Mouse (Mus musculus): ENCODE data around the gene Slc10a6. TPM values are rescaled to one million over a fixed set of nuclear protein-coding genes. Genes with fewer than 3 reads are reported as not detected.

Gene Slc10a6
- polyA plus RNA-seq, 1 experiment from 2014 or later, result 0.20 TPM

- H3K27me3 ChIP-seq (replicated peaks), result no peaks in the 10 kb centered on the region
- peaks cover 40% of the 10 kb centered on the region for H3K4me1 ChIP-seq (replicated peaks)
- H3K9me3 ChIP-seq (replicated peaks), result no peaks in the 10 kb centered on the region
- no peak overlapping the region for H3K4me2 ChIP-seq
- no peak overlapping the region for H3K9ac ChIP-seq
- peak overlapping the region; percentile 87 for H3K27ac ChIP-seq (ENCODE audit: poor library complexity, severe bottlenecking)
- peaks cover 6% of the 10 kb centered on the region; the same call in 1 of the 2 replicates for H3K36me3 ChIP-seq
- 82% methylated on average over 14 of the region's 14 CpGs for WGBS
- no peak; the same call in 1 of the 2 replicates for ATAC-seq (ENCODE audit: insufficient number of reproducible peaks, low FRiP score)
- H3K4me3 ChIP-seq, result no peak overlapping the region
Measured at GRCm38 (mm10) chr5:103596467-103597146, 32.6 kb downstream of the Slc10a6 start.

GRCm38 (mm10) chr5:103595394-103596226, 33.6 kb downstream of the Slc10a6 start:
- Histone ChIP-seq H3K4me1 (replicated peaks) (peaks cover 40% of the 10 kb centered on the region), H3K4me2 (no peak overlapping the region), H3K27ac (ENCODE audit: poor library complexity, severe bottlenecking) (peak overlapping the region; percentile 87), H3K9ac (no peak overlapping the region; the same call in 1 of the 2 replicates), H3K4me3 (no peak overlapping the region), H3K36me3 (peaks cover 10% of the 10 kb centered on the region), H3K27me3 (replicated peaks) (no peaks in the 10 kb centered on the region), H3K9me3 (replicated peaks) (no peaks in the 10 kb centered on the region)
- peak; percentile 66 for ATAC-seq (ENCODE audit: insufficient number of reproducible peaks, low FRiP score)
- 31% methylated on average over 13 of the region's 13 CpGs for WGBS

- H3K9ac ChIP-seq, result no peak overlapping the region
- no peaks in the 10 kb centered on the region for H3K9me3 ChIP-seq (replicated peaks)
- no peak overlapping the region for H3K4me3 ChIP-seq
- peaks cover 10% of the 10 kb centered on the region for H3K36me3 ChIP-seq
- no peaks in the 10 kb centered on the region for H3K27me3 ChIP-seq (replicated peaks)
- 81% methylated on average over 9 of the region's 9 CpGs for WGBS
- H3K4me2 ChIP-seq, result no peak overlapping the region
- H3K27ac ChIP-seq (ENCODE audit: poor library complexity, severe bottlenecking), result no peak overlapping the region
- ATAC-seq (ENCODE audit: insufficient number of reproducible peaks, low FRiP score), result no peak
- H3K4me1 ChIP-seq (replicated peaks), result peaks cover 35% of the 10 kb centered on the region
Measured at GRCm38 (mm10) chr5:103593575-103593974, 35.6 kb downstream of the Slc10a6 start.

- ATAC-seq (ENCODE audit: insufficient number of reproducible peaks, low FRiP score), result no peak
- Histone ChIP-seq H3K9ac (no peak overlapping the region), H3K4me2 (no peak overlapping the region), H3K9me3 (replicated peaks) (no peaks in the 10 kb centered on the region), H3K27me3 (replicated peaks) (no peaks in the 10 kb centered on the region), H3K27ac (ENCODE audit: poor library complexity, severe bottlenecking) (no peak overlapping the region), H3K4me3 (no peak overlapping the region), H3K4me1 (replicated peaks) (peaks cover 31% of the 10 kb centered on the region), H3K36me3 (peaks cover 15% of the 10 kb centered on the region)
- 69% methylated on average over 8 of the region's 8 CpGs for WGBS
Measured at GRCm38 (mm10) chr5:103592706-103593105, 36.5 kb downstream of the Slc10a6 start.

- peak overlapping the region; percentile 49; the same call in 1 of the 2 replicates for H3K27ac ChIP-seq (ENCODE audit: poor library complexity, severe bottlenecking)
- 57% methylated on average over 7 of the region's 7 CpGs for WGBS
- H3K9me3 ChIP-seq (replicated peaks), result no peaks in the 10 kb centered on the region
- no peak overlapping the region for H3K9ac ChIP-seq
- no peak for ATAC-seq (ENCODE audit: insufficient number of reproducible peaks, low FRiP score)
- H3K36me3 ChIP-seq, result peaks cover 20% of the 10 kb centered on the region
- peaks cover 36% of the 10 kb centered on the region for H3K4me1 ChIP-seq (replicated peaks)
- no peaks in the 10 kb centered on the region for H3K27me3 ChIP-seq (replicated peaks)
- H3K4me2 ChIP-seq, result no peak overlapping the region
- no peak overlapping the region for H3K4me3 ChIP-seq
Measured at GRCm38 (mm10) chr5:103591846-103592245, 37.4 kb downstream of the Slc10a6 start.

- Histone ChIP-seq H3K4me1 (replicated peaks) (peaks cover 21% of the 10 kb centered on the region), H3K27me3 (replicated peaks) (no peaks in the 10 kb centered on the region), H3K4me2 (peak overlapping the region; percentile 20; the same call in 1 of the 2 replicates), H3K4me3 (no peak overlapping the region), H3K9me3 (replicated peaks) (no peaks in the 10 kb centered on the region), H3K27ac (ENCODE audit: poor library complexity, severe bottlenecking) (peak overlapping the region; percentile 6; the same call in 1 of the 2 replicates), H3K36me3 (peaks cover 34% of the 10 kb centered on the region), H3K9ac (no peak overlapping the region)
- no peak for ATAC-seq (ENCODE audit: insufficient number of reproducible peaks, low FRiP score)
- WGBS, result 77% methylated on average over 7 of the region's 7 CpGs
Measured at GRCm38 (mm10) chr5:103587219-103587618, 42.0 kb downstream of the Slc10a6 start.

- Histone ChIP-seq H3K4me3 (no peak overlapping the region), H3K27me3 (replicated peaks) (no peaks in the 10 kb centered on the region), H3K4me2 (no peak overlapping the region), H3K9ac (no peak overlapping the region), H3K9me3 (replicated peaks) (no peaks in the 10 kb centered on the region), H3K4me1 (replicated peaks) (no peaks in the 10 kb centered on the region), H3K27ac (ENCODE audit: poor library complexity, severe bottlenecking) (no peak overlapping the region), H3K36me3 (peaks cover 33% of the 10 kb centered on the region)
- WGBS, result 68% methylated on average over 11 of the region's 11 CpGs
- no peak for ATAC-seq (ENCODE audit: insufficient number of reproducible peaks, low FRiP score)
Measured at GRCm38 (mm10) chr5:103579680-103580420, 49.4 kb downstream of the Slc10a6 start.

- no peaks in the 10 kb centered on the region for H3K27me3 ChIP-seq (replicated peaks)
- H3K9ac ChIP-seq, result no peak overlapping the region
- H3K27ac ChIP-seq (ENCODE audit: poor library complexity, severe bottlenecking), result no peak overlapping the region
- ATAC-seq (ENCODE audit: insufficient number of reproducible peaks, low FRiP score), result no peak
- no peak overlapping the region for H3K4me3 ChIP-seq
- peaks cover 55% of the 10 kb centered on the region for H3K36me3 ChIP-seq
- no peaks in the 10 kb centered on the region for H3K9me3 ChIP-seq (replicated peaks)
- WGBS, result 87% methylated on average over 9 of the region's 9 CpGs
- H3K4me2 ChIP-seq, result no peak overlapping the region
- H3K4me1 ChIP-seq (replicated peaks), result no peaks in the 10 kb centered on the region
Measured at GRCm38 (mm10) chr5:103569446-103569845, 59.8 kb downstream of the Slc10a6 start.

- Histone ChIP-seq H3K27me3 (replicated peaks) (no peaks in the 10 kb centered on the region), H3K4me2 (no peak overlapping the region), H3K4me3 (no peak overlapping the region), H3K27ac (ENCODE audit: poor library complexity, severe bottlenecking) (no peak overlapping the region), H3K4me1 (replicated peaks) (no peaks in the 10 kb centered on the region), H3K36me3 (peaks cover 54% of the 10 kb centered on the region), H3K9me3 (replicated peaks) (no peaks in the 10 kb centered on the region), H3K9ac (no peak overlapping the region)
- WGBS, result 90% methylated on average over 4 of the region's 4 CpGs
- ATAC-seq (ENCODE audit: insufficient number of reproducible peaks, low FRiP score), result no peak
Measured at GRCm38 (mm10) chr5:103568034-103568433, 61.2 kb downstream of the Slc10a6 start.

GRCm38 (mm10) chr5:103560546-103560945, 68.7 kb downstream of the Slc10a6 start:
- Histone ChIP-seq H3K4me2 (no peak overlapping the region), H3K9ac (no peak overlapping the region), H3K4me3 (no peak overlapping the region), H3K36me3 (peaks cover 70% of the 10 kb centered on the region), H3K27me3 (replicated peaks) (no peaks in the 10 kb centered on the region), H3K27ac (ENCODE audit: poor library complexity, severe bottlenecking) (no peak overlapping the region), H3K4me1 (replicated peaks) (no peaks in the 10 kb centered on the region), H3K9me3 (replicated peaks) (no peaks in the 10 kb centered on the region)
- ATAC-seq (ENCODE audit: insufficient number of reproducible peaks, low FRiP score), result no peak
- WGBS, result 87% methylated on average over 9 of the region's 9 CpGs
